Comparison of ENCODE assay signal across 8 mouse cellular contexts in the genomic region with DNA sequence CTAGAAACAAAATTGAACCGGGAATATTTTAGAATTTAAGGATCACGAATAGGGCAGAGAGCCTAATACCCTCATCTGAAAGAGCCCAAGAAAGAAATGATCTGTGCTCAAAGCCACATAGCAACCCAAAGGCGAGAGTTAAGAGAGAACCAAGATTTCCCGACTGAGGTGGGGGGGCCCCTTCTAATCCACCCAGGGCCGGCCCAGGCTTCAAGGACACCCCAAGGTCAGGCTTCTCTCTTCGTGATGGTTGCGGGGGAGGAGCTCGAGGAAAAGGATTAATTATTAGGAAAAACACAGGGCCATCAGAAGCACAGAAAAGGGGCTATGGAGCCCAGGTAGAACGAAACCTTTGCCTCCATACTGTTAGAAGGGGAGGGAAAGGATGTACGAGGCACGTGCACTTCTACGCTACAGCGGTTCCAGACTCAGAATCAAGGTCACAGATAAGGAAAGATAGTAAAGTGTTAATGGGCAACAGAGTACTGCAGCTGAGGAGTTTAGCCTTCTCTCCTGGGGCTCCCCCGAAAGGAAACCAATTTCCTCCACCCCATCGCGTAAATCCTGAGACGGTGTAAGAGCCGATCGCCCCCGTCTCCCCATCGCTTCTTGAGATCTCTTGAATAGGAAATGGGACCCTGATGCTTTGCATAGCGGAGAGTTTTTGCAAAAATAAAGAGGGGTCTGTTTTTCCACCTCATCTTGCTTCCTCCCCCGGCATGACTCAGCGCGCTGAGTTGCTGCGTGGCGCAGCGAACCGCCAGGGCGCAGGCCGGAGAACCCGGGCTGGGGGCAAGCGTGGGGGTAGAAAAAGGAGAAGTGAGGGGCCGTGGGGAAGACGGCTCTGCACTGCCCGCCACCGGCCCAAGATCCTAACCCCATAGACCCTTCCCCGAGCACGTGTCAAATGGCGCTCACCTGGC. TPM values are rescaled to one million over a fixed set of nuclear protein-coding genes. Genes with fewer than 3 reads are reported as not detected.
DNase-seq lines count a peak whose midpoint lies in the region; ATAC-seq and TF ChIP-seq lines count a peak whose summit lies in the region.

No protein-coding gene starts in this region.

- H3K27me3 ChIP-seq in embryonic facial prominence, embryonic 14.5 days (replicated peaks; ENCODE audit: control insufficient read depth, insufficient read depth, low read length): no peaks in the 10 kb centered on the region
- no peaks in the 10 kb centered on the region for H3K27me3 ChIP-seq in hindbrain, embryonic 13.5 days

- under 1% methylated on average over 40 of the region's 40 CpGs for WGBS in embryonic facial prominence, embryonic 14.5 days
- 1% methylated on average over 40 of the region's 40 CpGs for WGBS in hindbrain, embryonic 13.5 days
- under 1% methylated on average over 40 of the region's 40 CpGs for WGBS in olfactory bulb, adult 2 months

- peak overlapping the region; percentile 99 for H3K27ac ChIP-seq in gastrocnemius, adult 2 months
- H3K27ac ChIP-seq in ES-E14 (ENCODE audit: insufficient read depth, low read depth, low read length, poor library complexity, severe bottlenecking): peak overlapping the region; percentile 70
- peak overlapping the region; percentile 93 for H3K27ac ChIP-seq in embryonic facial prominence, embryonic 14.5 days (replicated peaks; ENCODE audit: low read depth, low read length)
- H3K27ac ChIP-seq in hindbrain, embryonic 13.5 days: peak overlapping the region; percentile 97
- peak overlapping the region; percentile 99 for H3K27ac ChIP-seq in olfactory bulb, adult 2 months (ENCODE audit: insufficient read depth, low read depth, low read length)

- peak overlapping the region; percentile 93 for H3K4me3 ChIP-seq in gastrocnemius, adult 2 months
- H3K4me3 ChIP-seq in ES-E14 (ENCODE audit: insufficient read depth in 1 of 2, low read depth in 1 of 2, low read length in 2 of 2, poor library complexity in 1 of 2, severe bottlenecking in 1 of 2): peak overlapping the region; percentile 91 to 96
- peak overlapping the region; percentile 88 for H3K4me3 ChIP-seq in embryonic facial prominence, embryonic 14.5 days (ENCODE audit: low read depth, low read length)
- H3K4me3 ChIP-seq in hindbrain, embryonic 13.5 days: peak overlapping the region; percentile 81
- H3K4me3 ChIP-seq in olfactory bulb, adult 2 months (ENCODE audit: insufficient read depth, low read depth, low read length): peak overlapping the region; percentile 95

- H3K4me2 ChIP-seq in embryonic facial prominence, embryonic 14.5 days (ENCODE audit: low read depth, low read length): peak overlapping the region; percentile 82
- peak overlapping the region; percentile 86 for H3K4me2 ChIP-seq in hindbrain, embryonic 13.5 days

- TF ChIP-seq POLR2A in olfactory bulb, adult 2 months (IDR thresholded peaks at IDR 0.05; ENCODE audit: insufficient read depth, low read depth, low read length): no peak

- intact Hi-C loops in gastrocnemius, adult 2 months (cut with DNase I): loop anchor here (10.0 kb wide), 1 partner anchor 334 kb away; the partner anchor contains the start of gene Atp2a1

- H3K9me3 ChIP-seq in ES-E14 (ENCODE audit: control insufficient read depth, insufficient read depth, low read depth, low read length): no peaks in the 10 kb centered on the region
- H3K9me3 ChIP-seq in embryonic facial prominence, embryonic 14.5 days (ENCODE audit: control insufficient read depth, low read length): no peaks in the 10 kb centered on the region
- H3K9me3 ChIP-seq in hindbrain, embryonic 13.5 days: no peaks in the 10 kb centered on the region

- in situ Hi-C loops in ES-E14 (cut with MboI; ENCODE audit: low sequenced_read_pairs in 2 of 2, unreplicated experiment in 2 of 2): no loop called here

- DNase-seq in gastrocnemius, adult 2 months: peak; percentile 54
- no peak for DNase-seq in gastrocnemius, postnatal 25 days
- DNase-seq in ES-E14 (ENCODE audit: low read depth, low spot score) (no peak), liver (peak; percentile 73)
- no peak for DNase-seq in embryonic facial prominence, embryonic 14.5 days (ENCODE audit: low spot score)
- DNase-seq in right cerebral cortex, postnatal 14 days: no peak

- TF ChIP-seq CTCF in gastrocnemius, adult 2 months (IDR thresholded peaks at IDR 0.05): no peak
- TF ChIP-seq CTCF in olfactory bulb, adult 2 months (IDR thresholded peaks at IDR 0.05; ENCODE audit: insufficient read depth, low read depth, low read length): no peak

- ATAC-seq in embryonic facial prominence, embryonic 14.5 days (ENCODE audit: low read depth): no peak
- ATAC-seq in hindbrain, embryonic 13.5 days (ENCODE audit: low FRiP score): no peak

- H3K9ac ChIP-seq in ES-E14 (ENCODE audit: insufficient read depth, low read depth, low read length, poor library complexity, severe bottlenecking): peak overlapping the region; percentile 89
- peak overlapping the region; percentile 81 for H3K9ac ChIP-seq in embryonic facial prominence, embryonic 14.5 days (ENCODE audit: low read depth, low read length)
- H3K9ac ChIP-seq in hindbrain, embryonic 13.5 days: peak overlapping the region; percentile 92

- H3K36me3 ChIP-seq in ES-E14 (ENCODE audit: control insufficient read depth, insufficient read depth, low read length, poor library complexity, severe bottlenecking): peaks cover 37% of the 10 kb centered on the region
- H3K36me3 ChIP-seq in embryonic facial prominence, embryonic 14.5 days (ENCODE audit: control insufficient read depth, insufficient read depth, low read length): peaks cover 38% of the 10 kb centered on the region
- H3K36me3 ChIP-seq in hindbrain, embryonic 13.5 days: peaks cover 31% of the 10 kb centered on the region

- peaks cover 0 to 13% of the 10 kb centered on the region in 2 experiments; a peak in 1 of 4 replicates for H3K4me1 ChIP-seq in ES-E14 (ENCODE audit: control insufficient read depth in 2 of 2, insufficient read depth in 2 of 2, low read length in 2 of 2, poor library complexity in 1 of 2)
- H3K4me1 ChIP-seq in embryonic facial prominence, embryonic 14.5 days (ENCODE audit: control insufficient read depth, insufficient read depth, low read length): peaks cover 11% of the 10 kb centered on the region
- H3K4me1 ChIP-seq in hindbrain, embryonic 13.5 days (replicated peaks): peaks cover 41% of the 10 kb centered on the region
- peaks cover 27% of the 10 kb centered on the region for H3K4me1 ChIP-seq in olfactory bulb, adult 2 months (ENCODE audit: control insufficient read depth, insufficient read depth, low read length)

TF ChIP-seq in ES-E14, 5 proteins besides CTCF, POLR2A, EP300 and RAD21:
- TF ChIP-seq MAFK (IDR thresholded peaks at IDR 0.05; ENCODE audit: insufficient read depth, low read depth, low read length): peak; percentile 67
- TF ChIP-seq ZNF384 (IDR thresholded peaks at IDR 0.05; ENCODE audit: low read depth, low read length): no peak
- peak; percentile 19; the same call in 1 of the 2 replicates for TF ChIP-seq HCFC1 (IDR thresholded peaks at IDR 0.05; ENCODE audit: borderline replicate concordance, insufficient read depth, low read length)
- TF ChIP-seq CHD2 (IDR thresholded peaks at IDR 0.05; ENCODE audit: low read depth, low read length): no peak
- TF ChIP-seq ZC3H11A (IDR thresholded peaks at IDR 0.05; ENCODE audit: borderline replicate concordance, low read depth, low read length): no peak

RNA-seq across cellular contexts. Expression of gene Fam57b, which starts 0.9 kb away (rescaled TPM):
- total RNA-seq in gastrocnemius, adult 2 months (2021): 10 to 100 TPM; 61.1 to 64.6 TPM
- total RNA-seq in gastrocnemius, postnatal 25 days (2021): 10 to 100 TPM; 50.5 to 55.3 TPM
- total RNA-seq in ES-E14 (2012; rRNA removed): 1.9 and 2.5 TPM in 2 replicates
- 1.1 and 1.9 TPM in 2 replicates for polyA plus RNA-seq in embryonic facial prominence, embryonic 14.5 days (2014; fragmentation: Nextera tagmentation; extraction: Ambion mirVana)
- 52.1 and 55.6 TPM in 2 replicates for polyA plus RNA-seq in hindbrain, embryonic 13.5 days (2015; fragmentation: Nextera tagmentation; extraction: Ambion mirVana)
- not detected in 2 replicates for polyA plus RNA-seq in olfactory bulb, adult 2 months (2012; ENCODE audit: insufficient read depth, insufficient read length, low replicate concordance, missing spikeins)

RNA-seq across cellular contexts. Expression of gene Ppp4c, which starts 6.1 kb away (rescaled TPM):
- 10 to 100 TPM; 22.8 to 25.7 TPM for total RNA-seq in gastrocnemius, adult 2 months (2021)
- 10 to 100 TPM; 21.7 to 26.8 TPM for total RNA-seq in gastrocnemius, postnatal 25 days (2021)
- 260 and 291 TPM in 2 replicates for total RNA-seq in ES-E14 (2012; rRNA removed)
- 214 and 256 TPM in 2 replicates for polyA plus RNA-seq in embryonic facial prominence, embryonic 14.5 days (2014; fragmentation: Nextera tagmentation; extraction: Ambion mirVana)
- polyA plus RNA-seq in hindbrain, embryonic 13.5 days (2015; fragmentation: Nextera tagmentation; extraction: Ambion mirVana): 196 and 214 TPM in 2 replicates
- not detected in 2 replicates for polyA plus RNA-seq in olfactory bulb, adult 2 months (2012; ENCODE audit: insufficient read depth, insufficient read length, low replicate concordance, missing spikeins)

RNA-seq across cellular contexts. Expression of gene Tbx6, which starts 17.1 kb away (rescaled TPM):
- total RNA-seq in gastrocnemius, adult 2 months (2021): under 1 TPM; 0.42 to 0.48 TPM
- total RNA-seq in gastrocnemius, postnatal 25 days (2021): under 1 TPM; 0.20 to 0.62 TPM
- total RNA-seq in ES-E14 (2012; rRNA removed): 0.89 and 1.7 TPM in 2 replicates
- polyA plus RNA-seq in embryonic facial prominence, embryonic 14.5 days (2014; fragmentation: Nextera tagmentation; extraction: Ambion mirVana): 0.24 and 0.35 TPM in 2 replicates
- 0.32 and 0.84 TPM in 2 replicates for polyA plus RNA-seq in hindbrain, embryonic 13.5 days (2015; fragmentation: Nextera tagmentation; extraction: Ambion mirVana)
- not detected in 2 replicates for polyA plus RNA-seq in olfactory bulb, adult 2 months (2012; ENCODE audit: insufficient read depth, insufficient read length, low replicate concordance, missing spikeins)

RNA-seq across cellular contexts. Expression of gene Ypel3, which starts 21.6 kb away (rescaled TPM):
- total RNA-seq in gastrocnemius, adult 2 months (2021): 10 to 100 TPM; 74.6 to 93.1 TPM
- 10 to 100 TPM; 63.8 to 69.0 TPM for total RNA-seq in gastrocnemius, postnatal 25 days (2021)
- total RNA-seq in ES-E14 (2012; rRNA removed): 19.4 and 20.8 TPM in 2 replicates
- polyA plus RNA-seq in embryonic facial prominence, embryonic 14.5 days (2014; fragmentation: Nextera tagmentation; extraction: Ambion mirVana): 117 and 123 TPM in 2 replicates
- polyA plus RNA-seq in hindbrain, embryonic 13.5 days (2015; fragmentation: Nextera tagmentation; extraction: Ambion mirVana): 173 and 179 TPM in 2 replicates
- polyA plus RNA-seq in olfactory bulb, adult 2 months (2012; ENCODE audit: insufficient read depth, insufficient read length, low replicate concordance, missing spikeins): not detected in 2 replicates

RNA-seq across cellular contexts. Expression of gene Gdpd3, which starts 32.3 kb away (rescaled TPM):
- total RNA-seq in gastrocnemius, adult 2 months (2021): 1 to 10 TPM in 1 of 2 experiments, under 1 TPM in 1; 0.67 to 1.3 TPM
- 1 to 10 TPM in 1 of 2 experiments, under 1 TPM in 1; 0.49 to 1.6 TPM for total RNA-seq in gastrocnemius, postnatal 25 days (2021)
- 4.0 and 5.9 TPM in 2 replicates for total RNA-seq in ES-E14 (2012; rRNA removed)
- 2.1 and 5.1 TPM in 2 replicates for polyA plus RNA-seq in embryonic facial prominence, embryonic 14.5 days (2014; fragmentation: Nextera tagmentation; extraction: Ambion mirVana)
- 2.0 and 2.3 TPM in 2 replicates for polyA plus RNA-seq in hindbrain, embryonic 13.5 days (2015; fragmentation: Nextera tagmentation; extraction: Ambion mirVana)
- not detected in 2 replicates for polyA plus RNA-seq in olfactory bulb, adult 2 months (2012; ENCODE audit: insufficient read depth, insufficient read length, low replicate concordance, missing spikeins)

Comparison
In these comparisons a context has a peak if more than half of its experiments do, and no peak if none do; other contexts are left out.
1. DNase-seq: peak in gastrocnemius, adult 2 months (single experiment) and liver (single experiment); none in gastrocnemius, postnatal 25 days (single experiment), ES-E14 (single experiment), embryonic facial prominence, embryonic 14.5 days (single experiment) and right cerebral cortex, postnatal 14 days (single experiment).
2. RNA of gene Fam57b, which starts 0.9 kb away (total RNA-seq): 61.1 to 64.6 TPM in gastrocnemius, adult 2 months and 50.5 to 55.3 TPM in gastrocnemius, postnatal 25 days; 1.9 to 2.5 TPM in ES-E14; every median in the first group is over 10 times any median in the second.
3. Peak in every context shown above with its lines, with median percentiles within 50 percentile points of each other: H3K27ac ChIP-seq, H3K4me3 ChIP-seq and H3K9ac ChIP-seq.